Mouse (Mus musculus): ENCODE data around the gene Gstm6. TPM values are rescaled to one million over a fixed set of nuclear protein-coding genes. Genes with fewer than 3 reads are reported as not detected.

The Gstm6 gene
- total RNA-seq, 2 experiments from 2014 or later, result 16.6 to 19.5 TPM

GRCm38 (mm10) chr3:107935268-107935667, 8.3 kb downstream of the Gstm6 start:
- no peak for DNase-seq (ENCODE audit: low spot score in 2 of 2)
- Histone ChIP-seq H3K4me3 (no peak overlapping the region), H3K27ac (no peak overlapping the region)
- no peak for TF ChIP-seq CTCF (conservative IDR thresholded peaks at IDR 0.05)

- H3K4me3 ChIP-seq, result no peak overlapping the region
- TF ChIP-seq CTCF (conservative IDR thresholded peaks at IDR 0.05), result no peak
- no peak for DNase-seq (ENCODE audit: low spot score in 2 of 2)
- H3K27ac ChIP-seq, result peak overlapping the region; percentile 87
These were observed 11.4 kb downstream of the Gstm6 start for GRCm38 (mm10) chr3:107932128-107932527.

- DNase-seq (ENCODE audit: low spot score in 2 of 2), result peak; percentile 99
- H3K4me3 ChIP-seq, result peak within 1 kb of the TSS; percentile 48
- peak; percentile 70 for TF ChIP-seq CTCF (conservative IDR thresholded peaks at IDR 0.05)
- peak within 1 kb of the TSS; percentile 87 for H3K27ac ChIP-seq
These were observed 11.9 kb downstream of the Gstm6 start, which contains the start of gene Gstm7 for GRCm38 (mm10) chr3:107931670-107932069. Gene Gstm7, minus strand, starts transcription at chr3:107931817.

DNA sequence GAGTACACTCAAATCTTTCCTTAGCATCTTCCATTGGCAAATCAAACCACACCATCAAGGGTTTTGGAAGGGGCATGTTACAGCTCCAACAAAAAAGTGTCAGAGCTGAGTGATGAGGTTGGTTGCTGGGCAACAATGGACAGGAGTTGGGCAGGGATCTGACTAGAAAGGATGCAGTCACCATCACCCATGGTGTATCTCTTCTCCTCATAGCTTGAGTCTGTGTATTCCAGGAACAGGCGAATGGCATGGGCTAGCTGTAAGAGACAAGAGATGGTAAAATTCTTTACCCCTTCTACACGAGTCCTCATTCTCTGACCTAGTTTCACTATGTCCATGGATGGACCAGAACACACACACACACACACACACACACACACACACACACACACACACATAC, 12.4 kb downstream of the Gstm6 start:
- peak overlapping the region; percentile 48 for H3K4me3 ChIP-seq
- no peak for DNase-seq (ENCODE audit: low spot score in 2 of 2)
- no peak for TF ChIP-seq CTCF (conservative IDR thresholded peaks at IDR 0.05)

DNA sequence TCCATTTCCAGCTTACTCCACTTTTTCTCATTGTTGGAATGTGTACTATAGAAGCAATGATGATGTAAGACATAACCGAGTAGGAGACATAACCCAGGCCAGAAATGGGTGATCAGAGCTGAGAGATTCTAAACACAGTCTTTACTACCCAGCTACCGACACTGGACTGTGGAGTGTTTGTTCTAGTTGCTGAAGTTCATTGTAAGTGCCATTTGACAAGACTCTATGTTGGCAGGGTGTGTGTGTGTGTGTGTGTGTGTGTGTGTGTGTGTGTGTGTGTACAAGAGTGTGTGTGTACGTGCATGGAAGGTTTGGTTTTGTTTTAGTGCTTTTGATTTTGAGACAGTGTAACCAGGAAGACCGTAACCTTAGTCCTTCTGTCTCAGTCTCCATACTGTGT, 13.8 kb downstream of the Gstm6 start:
- no peak for TF ChIP-seq CTCF (conservative IDR thresholded peaks at IDR 0.05)
- no peak overlapping the region for H3K4me3 ChIP-seq
- no peak overlapping the region for H3K27ac ChIP-seq
- DNase-seq (ENCODE audit: low spot score in 2 of 2), result no peak

More for the DNA sequence above, 12.4 kb downstream of the Gstm6 start:
- H3K27ac ChIP-seq, result peak overlapping the region; percentile 87

- Histone ChIP-seq H3K4me3 (no peak overlapping the region), H3K27ac (no peak overlapping the region)
- DNase-seq (ENCODE audit: low spot score in 2 of 2), result no peak
- no peak for TF ChIP-seq CTCF (conservative IDR thresholded peaks at IDR 0.05)
These were observed 14.3 kb downstream of the Gstm6 start for GRCm38 (mm10) chr3:107929243-107929642.

DNA sequence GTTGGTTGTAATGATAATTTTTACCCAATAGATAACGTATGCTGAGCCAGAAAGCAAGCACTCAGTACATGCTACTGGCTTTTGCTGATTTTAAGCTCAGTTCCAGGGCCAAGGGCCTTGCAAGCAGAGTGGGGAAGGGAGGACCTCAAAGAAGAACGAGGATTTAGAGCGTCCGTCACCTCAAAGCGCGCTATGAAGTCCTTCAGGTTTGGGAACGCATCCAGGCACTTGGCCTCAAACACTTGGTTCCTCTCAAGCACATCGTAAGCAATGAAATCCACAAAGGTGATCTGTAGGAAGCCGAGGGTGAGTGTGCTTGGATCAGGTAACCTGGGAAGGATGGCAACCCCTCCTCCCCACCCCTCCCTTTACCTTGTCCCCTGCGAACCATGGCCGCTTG, 14.9 kb downstream of the Gstm6 start:
- H3K27ac ChIP-seq, result no peak overlapping the region; the same call in 1 of the 2 replicates
- DNase-seq (ENCODE audit: low spot score in 2 of 2), result no peak
- TF ChIP-seq CTCF (conservative IDR thresholded peaks at IDR 0.05), result no peak
- no peak overlapping the region for H3K4me3 ChIP-seq

DNA sequence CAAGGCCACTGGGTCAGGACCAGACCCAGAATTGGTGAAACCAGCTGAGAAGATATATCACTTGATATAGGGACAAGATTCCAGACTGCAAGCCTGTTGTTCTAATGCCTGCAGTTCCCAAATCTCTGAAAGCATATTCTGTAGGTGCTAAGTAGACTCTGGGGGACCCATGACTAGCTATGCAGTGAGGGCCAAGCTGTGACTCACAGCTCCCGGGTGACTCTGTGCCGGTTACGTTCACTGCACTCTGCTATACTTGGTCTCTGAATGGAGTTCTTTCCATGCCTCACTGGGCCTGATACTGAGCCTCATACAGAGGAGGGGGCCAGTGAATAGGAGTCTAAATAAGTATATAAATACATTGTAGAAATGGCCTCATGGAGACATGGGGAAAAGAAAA, 15.7 kb downstream of the Gstm6 start:
- no peak for TF ChIP-seq CTCF (conservative IDR thresholded peaks at IDR 0.05)
- no peak for DNase-seq (ENCODE audit: low spot score in 2 of 2)
- peak overlapping the region; percentile 14; the same call in 1 of the 2 replicates for H3K27ac ChIP-seq
- H3K4me3 ChIP-seq, result no peak overlapping the region

- Histone ChIP-seq H3K4me3 (no peak overlapping the region), H3K27ac (no peak overlapping the region)
- no peak for TF ChIP-seq CTCF (conservative IDR thresholded peaks at IDR 0.05)
- DNase-seq (ENCODE audit: low spot score in 2 of 2), result no peak
These were observed 18.2 kb downstream of the Gstm6 start for GRCm38 (mm10) chr3:107925335-107925734.

- H3K27ac ChIP-seq, result no peak overlapping the region
- H3K4me3 ChIP-seq, result no peak overlapping the region
- DNase-seq (ENCODE audit: low spot score in 2 of 2), result no peak
- no peak for TF ChIP-seq CTCF (conservative IDR thresholded peaks at IDR 0.05)
These were observed 23.2 kb downstream of the Gstm6 start for GRCm38 (mm10) chr3:107920348-107920747.

DNA sequence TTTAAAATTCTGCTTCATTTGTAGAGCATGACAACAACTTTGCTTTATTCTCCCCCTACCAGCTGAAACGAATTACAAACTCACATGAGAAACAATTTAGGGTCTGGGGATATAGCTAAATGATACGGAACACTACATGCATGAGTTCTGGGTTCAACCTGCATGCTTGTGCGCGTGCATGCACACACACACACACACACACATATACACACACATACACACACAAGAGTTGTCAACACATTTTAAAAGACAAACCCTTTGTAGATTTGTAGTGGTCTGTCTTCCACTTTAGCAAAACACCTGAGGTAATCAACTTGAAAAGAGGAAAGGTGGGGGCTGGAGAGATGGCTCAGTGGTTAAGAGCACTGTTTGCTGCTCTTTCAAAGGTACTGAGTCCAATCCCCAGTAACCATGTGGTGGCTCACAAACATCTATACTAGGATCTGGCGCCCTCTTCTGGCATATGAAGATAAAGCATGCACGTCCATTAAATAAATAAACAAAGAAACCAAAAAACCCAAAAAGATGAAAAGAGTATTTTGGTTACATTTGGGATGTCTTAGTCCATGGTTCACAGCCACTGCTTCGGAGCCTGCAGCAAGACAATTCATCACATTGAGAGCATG, 25.7 kb downstream of the Gstm6 start:
- TF ChIP-seq CTCF (conservative IDR thresholded peaks at IDR 0.05), result peak; percentile 91
- H3K4me3 ChIP-seq, result no peak overlapping the region
- peak; percentile 51 to 76 for DNase-seq (ENCODE audit: low spot score in 2 of 2)
- no peak overlapping the region for H3K27ac ChIP-seq

DNA sequence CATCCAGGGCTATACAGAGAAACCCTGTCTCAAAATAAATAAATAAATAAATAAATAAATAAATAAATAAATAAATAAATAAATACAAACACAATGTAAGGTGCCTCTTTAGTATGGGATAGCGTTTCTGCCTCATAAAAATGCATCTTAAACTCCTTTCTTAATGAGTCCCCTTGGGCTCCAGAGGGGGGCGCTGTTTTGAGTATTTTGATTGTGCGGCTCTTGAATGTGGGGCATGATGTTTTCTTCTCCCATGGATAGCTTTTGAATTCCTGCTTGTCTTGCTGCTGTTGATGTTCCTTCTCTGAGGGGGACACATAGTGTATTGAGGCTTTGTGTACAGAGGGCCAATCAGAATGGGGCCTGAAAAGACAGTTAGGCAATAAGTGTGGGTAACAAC, 26.5 kb downstream of the Gstm6 start:
- DNase-seq (ENCODE audit: low spot score in 2 of 2), result no peak
- peak; percentile 71 for TF ChIP-seq CTCF (conservative IDR thresholded peaks at IDR 0.05)
- H3K27ac ChIP-seq, result no peak overlapping the region; the same call in 1 of the 2 replicates

GRCm38 (mm10) chr3:107916674-107917073, 26.9 kb downstream of the Gstm6 start:
- Histone ChIP-seq H3K4me3 (no peak overlapping the region), H3K27ac (no peak overlapping the region)
- DNase-seq (ENCODE audit: low spot score in 2 of 2), result no peak
- no peak for TF ChIP-seq CTCF (conservative IDR thresholded peaks at IDR 0.05)

More for the DNA sequence above, 26.5 kb downstream of the Gstm6 start:
- H3K4me3 ChIP-seq, result no peak overlapping the region

GRCm38 (mm10) chr3:107905942-107906341, 37.6 kb downstream of the Gstm6 start:
- H3K27ac ChIP-seq, result no peak overlapping the region
- no peak for TF ChIP-seq CTCF (conservative IDR thresholded peaks at IDR 0.05)
- no peak overlapping the region for H3K4me3 ChIP-seq
- no peak for DNase-seq (ENCODE audit: low spot score in 2 of 2)

All from layer of hippocampus, adult 2 months (tissue).